Comparison of ENCODE assay signal across 16 mouse cellular contexts in the genomic region with DNA sequence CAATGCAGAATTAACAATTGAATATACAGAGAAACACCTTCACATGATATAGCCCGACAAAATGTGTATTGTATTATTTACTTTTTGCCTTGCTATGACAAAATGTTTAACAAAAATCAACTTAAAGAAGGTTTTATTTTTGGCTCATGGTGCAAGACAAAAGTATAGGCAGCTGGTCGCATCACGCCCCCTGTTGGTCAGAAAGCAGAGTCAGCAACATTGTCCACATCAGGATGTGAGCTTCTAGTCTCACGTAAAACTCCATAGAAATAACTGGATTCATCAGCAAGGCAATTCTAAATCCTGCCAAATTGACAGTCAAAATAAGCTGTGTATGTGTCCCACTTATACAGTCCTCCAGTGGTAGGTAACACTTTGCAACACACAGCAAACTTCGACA. TPM values are rescaled to one million over a fixed set of nuclear protein-coding genes. Genes with fewer than 3 reads are reported as not detected.
DNase-seq lines count a peak whose midpoint lies in the region; ATAC-seq and TF ChIP-seq lines count a peak whose summit lies in the region.
"Had no signal": no experiment of that assay in that cellular context is flagged by ENCODE, and none has a peak within 500 bp of the region (broad histone marks: within the 10 kb centered on the region; RNA-seq: fewer than 3 reads in every experiment).

No protein-coding gene starts in this region.

- in situ Hi-C loops in CH12.LX (cut with MboI; ENCODE audit: low pct_ligation_motif_present, low pct_unique_long_range_greater_than_20kb, low sequenced_read_pairs): no loop called here

- WGBS in forebrain, postnatal 0 days: 57% methylated on average over 5 of the region's 5 CpGs
- WGBS in forebrain, embryonic 16.5 days: 56% methylated on average over 5 of the region's 5 CpGs
- 53% methylated on average over 5 of the region's 5 CpGs for WGBS in lung, embryonic 14.5 days
- WGBS in forebrain, embryonic 15.5 days: 55% methylated on average over 5 of the region's 5 CpGs

- TF ChIP-seq POLR2A in CH12.LX (IDR thresholded peaks at IDR 0.05; ENCODE audit: low read depth, low read length): no peak
- TF ChIP-seq POLR2A in cortical plate, adult 2 months (IDR thresholded peaks at IDR 0.05; ENCODE audit: extremely low read depth, insufficient read depth, low read length): no peak

- TF ChIP-seq RAD21 in CH12.LX (IDR thresholded peaks at IDR 0.05; ENCODE audit: low read depth, low read length): peak; percentile 70

- no peak overlapping the region for H3K4me3 ChIP-seq in forebrain, postnatal 0 days (ENCODE audit: low read depth, low read length)
- no peak overlapping the region for H3K4me3 ChIP-seq in forebrain, embryonic 16.5 days (replicated peaks; ENCODE audit: low read length)
- no peak overlapping the region for H3K4me3 ChIP-seq in lung, embryonic 14.5 days (ENCODE audit: low read depth, low read length)
- no peak overlapping the region for H3K4me3 ChIP-seq in CH12.LX (replicated peaks in 1 of 3; ENCODE audit: low read depth in 2 of 3, low read length in 2 of 3, poor library complexity in 1 of 3)
- no peak overlapping the region for H3K4me3 ChIP-seq in cortical plate, adult 2 months (ENCODE audit: insufficient read depth, low read length)
- H3K4me3 ChIP-seq in forebrain, embryonic 15.5 days: no peak overlapping the region
- H3K4me3 ChIP-seq: erythroblast, embryonic 14.5 days; midbrain, embryonic 12.5 days had no signal

- no peaks in the 10 kb centered on the region for H3K4me1 ChIP-seq in forebrain, postnatal 0 days (ENCODE audit: insufficient read depth)
- H3K4me1 ChIP-seq in forebrain, embryonic 16.5 days (replicated peaks; ENCODE audit: control insufficient read depth, insufficient read depth, low read length): no peaks in the 10 kb centered on the region
- no peaks in the 10 kb centered on the region for H3K4me1 ChIP-seq in lung, embryonic 14.5 days (ENCODE audit: insufficient read depth)
- H3K4me1 ChIP-seq in CH12.LX (ENCODE audit: control insufficient read depth in 1 of 2, insufficient read depth in 2 of 2): peaks cover 9 to 10% of the 10 kb centered on the region in 2 experiments
- no peaks in the 10 kb centered on the region for H3K4me1 ChIP-seq in cortical plate, adult 2 months (ENCODE audit: control insufficient read depth, insufficient read depth, low read length)
- H3K4me1 ChIP-seq in forebrain, embryonic 15.5 days: no peaks in the 10 kb centered on the region
- H3K4me1 ChIP-seq: midbrain, embryonic 12.5 days had no signal

- H3K27ac ChIP-seq in forebrain, postnatal 0 days (ENCODE audit: low read depth, low read length): no peak overlapping the region
- H3K27ac ChIP-seq in forebrain, embryonic 16.5 days (ENCODE audit: low read length): no peak overlapping the region
- no peak overlapping the region for H3K27ac ChIP-seq in lung, embryonic 14.5 days (ENCODE audit: low read depth)
- no peak overlapping the region for H3K27ac ChIP-seq in CH12.LX (ENCODE audit: insufficient read depth, low read depth)
- no peak overlapping the region for H3K27ac ChIP-seq in cortical plate, adult 2 months (ENCODE audit: insufficient read depth, low read length)
- H3K27ac ChIP-seq in forebrain, embryonic 15.5 days (replicated peaks): no peak overlapping the region
- H3K27ac ChIP-seq: midbrain, embryonic 12.5 days had no signal

- dilution Hi-C loops in CH12.LX (cut with MboI; ENCODE audit: extremely low pct_ligation_motif_present, extremely low pct_unique_long_range_greater_than_20kb, low sequenced_read_pairs): no loop called here

- no peaks in the 10 kb centered on the region for H3K79me2 ChIP-seq in CH12.LX (replicated peaks; ENCODE audit: control insufficient read depth, extremely low read depth, insufficient read depth, poor library complexity, severe bottlenecking)

- no peak for TF ChIP-seq EP300 in CH12.LX (IDR thresholded peaks at IDR 0.05; ENCODE audit: low read length)

- TF ChIP-seq CTCF in forebrain, postnatal 0 days (IDR thresholded peaks at IDR 0.05; ENCODE audit: low read depth): peak; percentile 40
- peak; percentile 58 for TF ChIP-seq CTCF in lung, embryonic 14.5 days (IDR thresholded peaks at IDR 0.05; ENCODE audit: low read depth)
- TF ChIP-seq CTCF in CH12.LX (conservative IDR thresholded peaks at IDR 0.05 in 1 of 2, IDR thresholded peaks at IDR 0.05 in 1 of 2; ENCODE audit: low read depth in 2 of 2, low read length in 2 of 2): peak; percentile 56 to 79; a peak in 3 of 4 replicates
- TF ChIP-seq CTCF in cortical plate, adult 2 months (IDR thresholded peaks at IDR 0.05; ENCODE audit: extremely low read depth, insufficient read depth, low read length): 0 out of 2 replicates have a peak, but pooled peaks have one; percentile 25

- H3K4me2 ChIP-seq in forebrain, postnatal 0 days (ENCODE audit: low read depth): no peak overlapping the region
- no peak overlapping the region for H3K4me2 ChIP-seq in forebrain, embryonic 16.5 days (ENCODE audit: low read length)
- H3K4me2 ChIP-seq in lung, embryonic 14.5 days: no peak overlapping the region
- H3K4me2 ChIP-seq in CH12.LX (ENCODE audit: insufficient read depth, low read depth, poor library complexity, severe bottlenecking): no peak overlapping the region
- no peak overlapping the region for H3K4me2 ChIP-seq in forebrain, embryonic 15.5 days (replicated peaks)
- H3K4me2 ChIP-seq: midbrain, embryonic 12.5 days had no signal

- H3K9ac ChIP-seq in forebrain, postnatal 0 days: no peak overlapping the region
- no peak overlapping the region for H3K9ac ChIP-seq in forebrain, embryonic 16.5 days (replicated peaks; ENCODE audit: low read depth, low read length)
- H3K9ac ChIP-seq in lung, embryonic 14.5 days: no peak overlapping the region
- no peak overlapping the region for H3K9ac ChIP-seq in CH12.LX (ENCODE audit: insufficient read depth, low read depth)
- no peak overlapping the region for H3K9ac ChIP-seq in forebrain, embryonic 15.5 days (replicated peaks)
- H3K9ac ChIP-seq: midbrain, embryonic 12.5 days had no signal

- no peaks in the 10 kb centered on the region for H3K36me3 ChIP-seq in forebrain, postnatal 0 days (ENCODE audit: insufficient read depth)
- no peaks in the 10 kb centered on the region for H3K36me3 ChIP-seq in forebrain, embryonic 16.5 days (ENCODE audit: control insufficient read depth, insufficient read depth)
- H3K36me3 ChIP-seq in lung, embryonic 14.5 days (ENCODE audit: insufficient read depth): no peaks in the 10 kb centered on the region
- H3K36me3 ChIP-seq in CH12.LX (replicated peaks in 1 of 2; ENCODE audit: control insufficient read depth in 1 of 2, insufficient read depth in 1 of 2, low read length in 1 of 2): no peaks in the 10 kb centered on the region
- H3K36me3 ChIP-seq in forebrain, embryonic 15.5 days: no peaks in the 10 kb centered on the region
- H3K36me3 ChIP-seq: midbrain, embryonic 12.5 days had no signal

- H3K9me3 ChIP-seq in forebrain, postnatal 0 days (ENCODE audit: low read length): no peaks in the 10 kb centered on the region
- no peaks in the 10 kb centered on the region for H3K9me3 ChIP-seq in forebrain, embryonic 16.5 days (ENCODE audit: control insufficient read depth, low read length)
- no peaks in the 10 kb centered on the region for H3K9me3 ChIP-seq in lung, embryonic 14.5 days (ENCODE audit: low read depth, low read length)
- H3K9me3 ChIP-seq in CH12.LX (replicated peaks; ENCODE audit: low read length): no peaks in the 10 kb centered on the region
- H3K9me3 ChIP-seq in forebrain, embryonic 15.5 days: no peaks in the 10 kb centered on the region
- H3K9me3 ChIP-seq: midbrain, embryonic 12.5 days had no signal

- DNase-seq in forebrain, postnatal 0 days: no peak
- peak; percentile 32 for DNase-seq in lung, embryonic 14.5 days
- DNase-seq in lung, postnatal 25 days (ENCODE audit: low spot score): no peak
- peak; percentile 37 for DNase-seq in CH12.LX (ENCODE audit: extremely low read depth)
- DNase-seq in urinary bladder, postnatal 36 days (ENCODE audit: low spot score in 2 of 2): no peak
- DNase-seq: adrenal gland, postnatal 10 days; cerebellum, adult 9-10 months; heart, postnatal 10 days; kidney, adult 11 months; layer of hippocampus, adult 9-11 months; thymus, postnatal 36 days had no signal

- no peak for ATAC-seq in forebrain, postnatal 0 days
- no peak for ATAC-seq in forebrain, embryonic 16.5 days
- ATAC-seq in lung, embryonic 14.5 days (ENCODE audit: insufficient read depth): no peak
- no peak for ATAC-seq in forebrain, embryonic 15.5 days (replicated peaks)

- no peaks in the 10 kb centered on the region for H3K27me3 ChIP-seq in forebrain, postnatal 0 days (ENCODE audit: insufficient read depth, low read length)
- H3K27me3 ChIP-seq in forebrain, embryonic 16.5 days (replicated peaks; ENCODE audit: control insufficient read depth, insufficient read depth, low read length): no peaks in the 10 kb centered on the region
- no peaks in the 10 kb centered on the region for H3K27me3 ChIP-seq in lung, embryonic 14.5 days (ENCODE audit: insufficient read depth, low read length)
- H3K27me3 ChIP-seq in CH12.LX (replicated peaks): no peaks in the 10 kb centered on the region
- H3K27me3 ChIP-seq in forebrain, embryonic 15.5 days: no peaks in the 10 kb centered on the region
- H3K27me3 ChIP-seq: midbrain, embryonic 12.5 days had no signal

TF ChIP-seq in CH12.LX, 34 proteins besides CTCF, POLR2A, EP300 and RAD21:
- TF ChIP-seq TCF12 (IDR thresholded peaks at IDR 0.05; ENCODE audit: low read depth, low read length): no peak
- peak; percentile 62 for TF ChIP-seq MAFK (IDR thresholded peaks at IDR 0.05; ENCODE audit: insufficient replicate concordance, low read length)
- 0 out of 2 replicates have a peak, but pooled peaks have one; percentile 11 for TF ChIP-seq MEF2A (IDR thresholded peaks at IDR 0.05; ENCODE audit: borderline replicate concordance, low read depth, low read length)
- TF ChIP-seq SMC3 (IDR thresholded peaks at IDR 0.05; ENCODE audit: low read depth, low read length): peak; percentile 82
TF ChIP-seq in CH12.LX: peak in this region for 3.

RNA-seq across cellular contexts. Expression of a gene that starts 57.7 kb away (rescaled TPM):
- total RNA-seq in forebrain, postnatal 0 days (2014; rRNA removed): 2.9 and 3.4 TPM in 2 replicates
- 1.1 and 1.4 TPM in 2 replicates for polyA plus RNA-seq in forebrain, postnatal 0 days (2015; fragmentation: Nextera tagmentation; extraction: Ambion mirVana)
- polyA plus RNA-seq in forebrain, embryonic 16.5 days (2015; fragmentation: Nextera tagmentation; extraction: Ambion mirVana): 3.9 and 6.2 TPM in 2 replicates
- 0.59 and 1.2 TPM in 2 replicates for polyA plus RNA-seq in lung, embryonic 14.5 days (2014; fragmentation: Nextera tagmentation; extraction: Ambion mirVana)
- total RNA-seq in CH12.LX (2012; rRNA removed): 0.08 and 0.13 TPM in 2 replicates
- total RNA-seq in CH12.LX (2014; rRNA removed): 0.04 and 0.05 TPM in 2 replicates
- 0.49 and 0.56 TPM in 2 replicates for polyA plus RNA-seq in CH12.LX (2012; ENCODE audit: insufficient read length, low read depth)
- polyA plus RNA-seq in cortical plate, adult 2 months (2012; rRNA removed): 2.8 and 3.1 TPM in 2 replicates
- polyA plus RNA-seq in forebrain, embryonic 15.5 days (2015; fragmentation: Nextera tagmentation; extraction: Ambion mirVana): 4.9 and 6.1 TPM in 2 replicates
- polyA plus RNA-seq: erythroblast, embryonic 14.5 days had no signal

Comparison
In these comparisons a context has a peak if more than half of its experiments do, and no peak if none do; other contexts are left out.
1. DNase-seq: peak in lung, embryonic 14.5 days (single experiment) and CH12.LX (single experiment); none in forebrain, postnatal 0 days (single experiment), lung, postnatal 25 days (single experiment) and urinary bladder, postnatal 36 days (0 of 2).
2. Peak in every context shown above with its lines, with median percentiles within 50 percentile points of each other: CTCF ChIP-seq.